Mouse (Mus musculus) hindbrain, embryonic 14.5 days (tissue): Measurements from ENCODE around the gene Crybg2. TPM values are rescaled to one million over a fixed set of nuclear protein-coding genes. Genes with fewer than 3 reads are reported as not detected.

Experiments used
- ATAC-seq: fragments of 200-750 bp; cut with Nextera tagmentation; 2 replicates; pipeline ENCODE4 v1.8.0; 2017; ENCODE audit warnings: moderate number of reproducible peaks, mild to moderate bottlenecking, moderate TSS enrichment, moderate library complexity; ENCODE audit not compliant: low FRiP score
- DNase-seq: peaks from one replicate; pipeline ENCODE4 v3.0.0-alpha.2; 2015; ENCODE audit warnings: low spot score
- H3K27ac ChIP-seq: fragments of 300-500 bp; sonication (generic); 2 replicates; pipeline ENCODE4 v1.5.1; 2014; ENCODE audit warnings: mild to moderate bottlenecking, moderate library complexity
- H3K27me3 ChIP-seq: fragments of 300-500 bp; sonication (generic); 2 replicates; pipeline ENCODE4 v1.6.1; 2014; ENCODE audit warnings: mild to moderate bottlenecking, low read length, mixed read lengths; ENCODE audit not compliant: control insufficient read depth, insufficient read depth
- H3K36me3 ChIP-seq: fragments of 300-500 bp; sonication (generic); replicated peaks from 2 replicates; pipeline ENCODE4 v1.6.1; 2014; ENCODE audit not compliant: control insufficient read depth, insufficient read depth
- H3K4me1 ChIP-seq: fragments of 300-500 bp; sonication (generic); replicated peaks from 2 replicates; pipeline ENCODE4 v1.6.1; 2014; ENCODE audit warnings: antibody characterized with exemption, low read length, mixed read lengths; ENCODE audit not compliant: control insufficient read depth, insufficient read depth
- H3K4me2 ChIP-seq: fragments of 300-500 bp; sonication (generic); replicated peaks from 2 replicates; pipeline ENCODE4 v1.6.1; 2014; ENCODE audit warnings: mild to moderate bottlenecking, moderate library complexity
- H3K4me3 ChIP-seq: fragments of 300-500 bp; sonication (generic); replicated peaks from 2 replicates; pipeline ENCODE4 v1.5.1; 2014; ENCODE audit warnings: mild to moderate bottlenecking, low read length
- H3K9ac ChIP-seq: fragments of 300-500 bp; sonication (generic); 2 replicates; pipeline ENCODE4 v1.6.1; 2014
- H3K9me3 ChIP-seq: fragments of 300-500 bp; sonication (generic); 2 replicates; pipeline ENCODE4 v1.6.1; 2016; ENCODE audit warnings: low read length; ENCODE audit not compliant: control insufficient read depth
- WGBS: fragments of 180-500 bp; shearing (Covaris S2); extraction: QIAGEN DNeasy Blood & Tissue Kit; methylation state at CpG from one replicate; pipeline ENCODE4 v1.1.7; 2014; 5-methylcytosine and 5-hydroxymethylcytosine counted together
- polyA plus RNA-seq: library from polyadenylated mRNA; unstranded; fragments of >200 nt; fragmentation: Nextera tagmentation; extraction: Ambion mirVana; gene quantifications from 2 replicates; pipeline ENCODE4 v1.2.1, GENCODE M21; 2014

The Crybg2 gene
- polyA plus RNA-seq, 1 experiment from 2014 or later = 3.0 TPM

- Histone ChIP-seq H3K36me3 (no peaks in the 10 kb centered on the region), H3K4me2 (peak within 1 kb of the TSS; percentile 79), H3K27me3 (no peaks in the 10 kb centered on the region), H3K9me3 (no peaks in the 10 kb centered on the region), H3K9ac (peak within 1 kb of the TSS; percentile 57), H3K27ac (no peak within 1 kb of the TSS), H3K4me1 (peaks cover 7% of the 10 kb centered on the region), H3K4me3 (peak within 1 kb of the TSS; percentile 64)
- WGBS = 18% methylated on average over 34 of the region's 34 CpGs
- peak; percentile 92 for DNase-seq
- ATAC-seq = peak; percentile 97
These were observed 41.5 kb downstream of the Crybg2 start, which contains the start of gene Ubxn11 for GRCm38 (mm10) chr4:134101979-134102741. TSS of gene Ubxn11 (plus strand) at chr4:134102570.

GRCm38 (mm10) chr4:134102742-134103119, 42.1 kb downstream of the Crybg2 start:
- WGBS = 3% methylated on average over 21 of the region's 21 CpGs

DNA sequence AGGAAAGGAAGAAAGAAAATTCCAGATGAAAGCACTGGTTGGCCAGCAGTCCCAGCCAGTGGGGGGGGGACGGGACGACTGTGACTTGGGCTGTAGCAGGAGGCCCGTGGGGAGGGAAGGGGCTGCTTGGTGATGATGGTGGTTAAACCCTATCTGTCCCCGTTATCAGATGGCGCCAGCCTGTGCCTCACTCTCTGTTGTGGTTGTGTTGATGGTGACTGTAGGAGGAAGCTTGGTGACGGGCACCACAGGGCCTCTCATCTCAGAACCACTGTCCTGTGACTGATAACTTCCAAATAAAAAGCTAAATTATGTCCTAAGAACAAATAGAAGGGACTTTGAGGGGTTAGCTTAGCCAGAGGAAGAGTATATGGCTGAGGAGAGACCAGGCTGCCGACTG, 45.5 kb downstream of the Crybg2 start:
- ATAC-seq = no peak
- WGBS = 84% methylated on average over 7 of the region's 7 CpGs
- H3K4me2 ChIP-seq = no peak overlapping the region
- no peak overlapping the region for H3K27ac ChIP-seq
- H3K27me3 ChIP-seq = no peaks in the 10 kb centered on the region
- no peaks in the 10 kb centered on the region for H3K36me3 ChIP-seq
- H3K9me3 ChIP-seq = no peaks in the 10 kb centered on the region
- no peak overlapping the region for H3K9ac ChIP-seq
- no peak for DNase-seq
- H3K4me1 ChIP-seq = peaks cover 7% of the 10 kb centered on the region
- H3K4me3 ChIP-seq = no peak overlapping the region

More at GRCm38 (mm10) chr4:134102742-134103119, 42.1 kb downstream of the Crybg2 start:
- no peaks in the 10 kb centered on the region for H3K9me3 ChIP-seq
- peak overlapping the region; percentile 64 for H3K4me3 ChIP-seq
- H3K36me3 ChIP-seq = no peaks in the 10 kb centered on the region
- no peak overlapping the region for H3K27ac ChIP-seq
- DNase-seq (no peak), ATAC-seq (peak; percentile 51)
- peak overlapping the region; percentile 79 for H3K4me2 ChIP-seq
- H3K27me3 ChIP-seq = no peaks in the 10 kb centered on the region
- peak overlapping the region; percentile 57 for H3K9ac ChIP-seq
- peaks cover 7% of the 10 kb centered on the region for H3K4me1 ChIP-seq

GRCm38 (mm10) chr4:134107730-134108129, 47.1 kb downstream of the Crybg2 start:
- 85% methylated on average over 7 of the region's 7 CpGs for WGBS
- no peak for DNase-seq
- peaks cover 6% of the 10 kb centered on the region for H3K4me1 ChIP-seq
- H3K4me2 ChIP-seq = no peak overlapping the region
- no peaks in the 10 kb centered on the region for H3K9me3 ChIP-seq
- H3K9ac ChIP-seq = no peak overlapping the region
- no peak for ATAC-seq
- no peaks in the 10 kb centered on the region for H3K36me3 ChIP-seq
- no peak overlapping the region for H3K4me3 ChIP-seq
- H3K27me3 ChIP-seq = no peaks in the 10 kb centered on the region
- no peak overlapping the region for H3K27ac ChIP-seq

GRCm38 (mm10) chr4:134108196-134108595, 47.6 kb downstream of the Crybg2 start:
- peaks cover 2% of the 10 kb centered on the region; the same call in 1 of the 2 replicates for H3K4me1 ChIP-seq
- H3K9me3 ChIP-seq = no peaks in the 10 kb centered on the region
- H3K27me3 ChIP-seq = no peaks in the 10 kb centered on the region
- no peak for DNase-seq
- ATAC-seq = no peak
- WGBS = 72% methylated on average over 5 of the region's 5 CpGs
- no peaks in the 10 kb centered on the region for H3K36me3 ChIP-seq
- H3K9ac ChIP-seq = no peak overlapping the region
- H3K27ac ChIP-seq = no peak overlapping the region
- H3K4me2 ChIP-seq = no peak overlapping the region
- no peak overlapping the region for H3K4me3 ChIP-seq

GRCm38 (mm10) chr4:134110653-134111052, 50.0 kb downstream of the Crybg2 start:
- no peak overlapping the region for H3K4me3 ChIP-seq
- no peaks in the 10 kb centered on the region for H3K9me3 ChIP-seq
- DNase-seq (no peak), ATAC-seq (no peak)
- H3K4me2 ChIP-seq = no peak overlapping the region
- no peaks in the 10 kb centered on the region for H3K36me3 ChIP-seq
- no peaks in the 10 kb centered on the region for H3K27me3 ChIP-seq
- H3K27ac ChIP-seq = no peak overlapping the region
- H3K9ac ChIP-seq = no peak overlapping the region
- H3K4me1 ChIP-seq = no peaks in the 10 kb centered on the region
- WGBS = 49% methylated on average over 3 of the region's 3 CpGs

DNA sequence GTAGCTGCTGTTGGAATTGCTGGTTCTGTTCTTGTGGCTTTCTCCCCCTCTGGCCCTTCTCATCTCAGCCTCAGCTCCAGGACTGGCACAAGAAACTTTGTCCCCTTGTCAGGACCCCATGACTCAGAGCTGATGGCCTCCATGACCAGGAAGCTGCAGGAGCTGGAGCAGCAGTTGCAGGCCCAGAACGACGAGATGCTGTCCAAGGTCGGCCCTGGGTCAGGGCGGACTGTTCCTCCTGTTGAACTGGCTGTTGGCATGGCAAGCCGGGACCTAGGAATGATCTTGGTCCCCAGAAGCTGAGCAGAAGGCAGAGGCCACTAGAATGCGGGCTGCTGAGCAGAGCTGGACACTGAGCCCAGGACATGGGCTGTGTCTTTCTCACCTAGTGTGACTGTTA, 51.8 kb downstream of the Crybg2 start:
- Histone ChIP-seq H3K4me1 (no peaks in the 10 kb centered on the region), H3K27me3 (no peaks in the 10 kb centered on the region), H3K9me3 (no peaks in the 10 kb centered on the region), H3K9ac (no peak overlapping the region), H3K27ac (no peak overlapping the region), H3K4me3 (no peak overlapping the region), H3K36me3 (no peaks in the 10 kb centered on the region), H3K4me2 (no peak overlapping the region)
- no peak for DNase-seq
- WGBS = 85% methylated on average over 6 of the region's 6 CpGs
- no peak for ATAC-seq

DNA sequence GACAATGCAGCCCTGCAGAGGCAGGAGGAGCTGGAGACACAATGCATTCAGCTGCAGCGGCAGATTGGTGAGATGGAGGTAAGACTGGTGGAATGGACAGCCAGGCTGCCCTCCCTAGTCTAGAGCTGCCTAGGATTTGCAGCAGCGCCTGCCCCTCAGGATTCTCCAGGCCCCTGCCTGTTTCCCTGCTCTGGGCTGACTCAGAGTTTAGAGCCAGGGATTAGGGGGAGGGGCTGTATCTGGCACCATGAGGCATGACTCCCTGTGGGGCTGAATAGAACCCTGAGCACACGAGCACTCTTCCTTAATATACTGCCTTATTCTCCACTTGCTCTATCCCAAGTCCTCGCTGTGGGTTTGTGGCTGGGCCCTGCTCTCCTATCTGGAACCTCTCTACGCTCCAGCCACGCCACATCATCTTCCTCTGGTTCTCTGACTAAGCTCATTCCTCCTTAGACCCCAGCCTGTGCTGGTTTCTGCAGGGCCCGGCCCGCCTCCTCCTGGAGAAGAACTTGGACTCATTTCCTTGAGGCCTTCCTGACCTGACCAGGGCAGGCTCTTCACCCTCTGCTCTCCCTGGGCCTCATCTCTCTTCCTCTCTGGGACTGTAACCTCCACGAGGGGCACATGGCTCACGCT, 52.9 kb downstream of the Crybg2 start:
- no peaks in the 10 kb centered on the region for H3K9me3 ChIP-seq
- no peaks in the 10 kb centered on the region for H3K27me3 ChIP-seq
- H3K9ac ChIP-seq = no peak overlapping the region
- H3K4me1 ChIP-seq = no peaks in the 10 kb centered on the region
- DNase-seq (no peak), ATAC-seq (no peak)
- H3K27ac ChIP-seq = no peak overlapping the region
- 53% methylated on average over 10 of the region's 10 CpGs for WGBS
- H3K36me3 ChIP-seq = no peaks in the 10 kb centered on the region
- H3K4me3 ChIP-seq = no peak overlapping the region
- H3K4me2 ChIP-seq = no peak overlapping the region

DNA sequence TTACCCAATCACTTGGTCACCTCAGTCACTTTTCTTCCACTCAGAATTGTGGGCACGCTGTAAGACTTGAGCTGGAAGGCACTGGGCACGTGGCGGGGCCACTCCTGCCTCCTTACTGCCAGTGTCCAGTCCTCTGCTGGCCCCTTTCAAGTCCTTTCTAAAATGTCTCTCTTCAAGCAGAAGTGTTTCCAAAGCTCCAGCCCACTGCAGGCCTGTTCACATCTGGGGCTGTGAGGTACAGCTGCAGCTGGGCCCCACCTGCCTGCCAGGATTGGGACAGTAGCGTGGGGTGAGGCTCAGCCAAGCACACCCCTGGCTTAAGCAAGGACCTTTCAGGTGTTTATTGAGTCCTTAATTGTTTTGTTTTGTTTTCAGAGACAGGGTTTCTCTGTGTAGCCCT, 53.4 kb downstream of the Crybg2 start:
- H3K4me3 ChIP-seq = no peak overlapping the region
- H3K4me1 ChIP-seq = no peaks in the 10 kb centered on the region
- no peak overlapping the region for H3K27ac ChIP-seq
- DNase-seq = no peak
- H3K36me3 ChIP-seq = no peaks in the 10 kb centered on the region
- H3K9me3 ChIP-seq = no peaks in the 10 kb centered on the region
- WGBS = 86% methylated on average over 4 of the region's 4 CpGs
- no peak for ATAC-seq
- no peaks in the 10 kb centered on the region for H3K27me3 ChIP-seq
- no peak overlapping the region for H3K4me2 ChIP-seq
- no peak overlapping the region for H3K9ac ChIP-seq
